Mouse (Mus musculus): Measurements from ENCODE around the gene Rbms3.

DNA sequence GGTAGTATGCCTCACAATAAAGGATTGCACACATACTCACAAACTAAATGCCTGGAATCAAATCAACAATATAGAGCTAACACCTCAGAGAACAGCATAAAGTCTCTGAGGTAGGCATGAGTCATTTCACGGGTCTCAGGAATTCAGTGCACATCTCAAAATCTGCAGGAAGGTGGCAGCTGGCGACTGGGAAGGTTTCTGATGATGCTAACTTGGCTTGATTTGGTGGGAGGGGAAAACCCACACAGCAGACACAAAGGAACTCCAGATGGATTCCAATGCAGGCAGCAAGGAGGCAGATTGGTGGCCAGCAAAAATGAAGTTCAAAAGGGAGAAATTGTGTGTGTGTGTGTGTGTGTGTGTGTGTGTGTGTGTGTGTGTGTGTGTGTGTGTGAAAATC is 193.9 kb downstream of the Rbms3 start:
- TF ChIP-seq EP300 (IDR thresholded peaks at IDR 0.05) (no peak), CTCF (IDR thresholded peaks at IDR 0.05) (no peak)
